Mouse (Mus musculus) G1E (cell line): ENCODE measurements around the gene Gm13285.
"Not testable (repeated sequence)": the region's sequence is repeated elsewhere in the genome, so short reads cannot be mapped to it uniquely, and the experiment has no call there.

Source experiments
- CTCF ChIP-seq: IDR thresholded peaks from 2 replicates; pipeline ENCODE4 v1.5.1; 2012; ENCODE audit warnings: low read depth, low read length, inconsistent platforms, mixed read lengths
- GATA2 ChIP-seq: IDR thresholded peaks from 2 replicates; pipeline ENCODE4 v1.6.1; 2012; ENCODE audit warnings: low read depth, low read length, inconsistent platforms, borderline replicate concordance

DNA sequence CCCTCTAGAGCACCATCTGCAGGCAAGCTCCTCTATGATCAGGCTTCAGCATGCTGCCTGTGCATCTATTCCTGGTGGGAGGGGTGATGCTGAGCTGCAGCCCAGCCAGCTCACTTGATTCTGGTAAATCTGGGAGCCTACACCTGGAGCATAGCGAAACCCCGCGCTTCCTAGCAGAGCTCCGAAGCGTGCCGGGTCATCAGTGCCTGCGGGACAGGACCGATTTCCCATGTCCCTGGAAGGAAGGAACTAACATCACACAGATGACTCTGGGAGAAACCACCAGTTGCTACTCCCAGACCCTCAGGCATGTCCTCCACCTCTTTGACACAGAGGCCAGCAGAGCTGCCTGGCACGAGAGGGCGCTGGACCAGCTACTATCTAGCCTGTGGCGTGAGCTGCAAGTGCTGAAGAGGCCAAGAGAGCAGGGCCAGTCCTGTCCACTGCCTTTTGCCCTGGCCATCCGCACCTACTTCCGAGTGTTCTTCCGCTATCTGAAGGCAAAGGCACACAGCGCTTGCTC lies 44.6 kb upstream of the Gm13285 start, which contains the start of gene Gm13271:
- not testable (repeated sequence) for TF ChIP-seq CTCF, GATA2
